ENCODE assay signal across 24 mouse cellular contexts in the genomic region with DNA sequence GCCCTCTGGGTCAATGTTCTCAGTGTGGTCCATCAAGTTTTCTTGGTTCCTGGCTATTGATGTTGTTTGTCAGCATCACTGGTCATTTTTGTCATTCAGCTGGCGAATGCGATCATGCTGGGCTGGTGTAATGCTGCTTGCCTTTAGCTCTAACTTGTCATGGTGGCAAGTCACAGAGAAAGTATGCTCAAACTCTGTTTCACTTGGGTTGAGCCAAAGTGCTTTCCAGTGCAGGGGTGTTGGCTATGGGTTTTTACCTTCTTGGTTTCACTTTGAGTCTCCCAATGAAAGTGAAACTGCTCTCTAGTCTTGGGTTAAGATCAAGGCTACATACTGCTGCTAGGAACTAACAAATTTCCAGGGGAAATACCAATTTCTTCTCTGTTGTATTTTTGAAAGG. TPM values are rescaled to one million over a fixed set of nuclear protein-coding genes. Genes with fewer than 3 reads are reported as not detected.
A peak's percentile ranks its signal among the peaks of the same experiment; 100 is the strongest.
DNase-seq lines count a peak whose midpoint lies in the region; ATAC-seq and TF ChIP-seq lines count a peak whose summit lies in the region.
"Had no signal": no experiment of that assay in that cellular context is flagged by ENCODE, and none has a peak within 500 bp of the region (broad histone marks: within the 10 kb centered on the region; RNA-seq: fewer than 3 reads in every experiment).

No protein-coding gene starts in this region.

- peak; percentile 6 to 51 for DNase-seq in spleen, adult 2 months (ENCODE audit: low read depth in 1 of 2, low spot score in 2 of 2)
- no peak for DNase-seq in spleen, postnatal 14 days (ENCODE audit: low spot score in 2 of 2)
- DNase-seq in NIH3T3 (ENCODE audit: low read depth): peak; percentile 11
- DNase-seq in hindbrain, embryonic 11.5 days (ENCODE audit: low spot score): no peak
- no peak for DNase-seq in heart, adult 18-20 months
- DNase-seq in heart, postnatal 25 days (ENCODE audit: low spot score): no peak
- DNase-seq: cerebellum, adult 9-10 months; embryo, embryonic 11 days; gastrocnemius, postnatal 10 days; heart, postnatal 14 days; kidney, adult 2 months; kidney, postnatal 14 days; lung, postnatal 36 days had no signal

- H3K27me3 ChIP-seq in spleen, adult 2 months (ENCODE audit: control insufficient read depth, insufficient read depth, low read length): no peaks in the 10 kb centered on the region
- no peaks in the 10 kb centered on the region; the same call in 1 of the 2 replicates for H3K27me3 ChIP-seq in small intestine, adult 2 months (ENCODE audit: control insufficient read depth, insufficient read depth, low read length)
- H3K27me3 ChIP-seq in hindbrain, embryonic 11.5 days (ENCODE audit: control insufficient read depth, insufficient read depth, low read length): no peaks in the 10 kb centered on the region
- H3K27me3 ChIP-seq: embryonic facial prominence, embryonic 15.5 days; limb, embryonic 13.5 days; midbrain, embryonic 13.5 days had no signal

- peaks cover 11% of the 10 kb centered on the region for H3K4me1 ChIP-seq in spleen, adult 2 months (ENCODE audit: control insufficient read depth, insufficient read depth, insufficient read length)
- peaks cover 6% of the 10 kb centered on the region; the same call in 1 of the 2 replicates for H3K4me1 ChIP-seq in small intestine, adult 2 months (ENCODE audit: control insufficient read depth, insufficient read depth, insufficient read length, low read length)
- H3K4me1 ChIP-seq in hindbrain, embryonic 11.5 days (replicated peaks; ENCODE audit: control insufficient read depth, insufficient read depth, low read length): no peaks in the 10 kb centered on the region
- H3K4me1 ChIP-seq: embryonic facial prominence, embryonic 15.5 days; forebrain, embryonic 10.5 days; limb, embryonic 13.5 days; midbrain, embryonic 13.5 days had no signal

- WGBS in spleen, adult 2 months: 60% methylated on average over 2 of the region's 2 CpGs
- WGBS in small intestine, adult 2 months: 91% methylated on average over 2 of the region's 2 CpGs
- WGBS in hindbrain, embryonic 11.5 days: 92% methylated on average over 2 of the region's 2 CpGs

- ATAC-seq in megakaryocyte, adult 5-6 weeks (ENCODE audit: poor library complexity, severe bottlenecking): peak; percentile 89
- ATAC-seq in hindbrain, embryonic 11.5 days (ENCODE audit: low FRiP score): no peak
- ATAC-seq: hindbrain, postnatal 0 days; midbrain, embryonic 13.5 days had no signal

- TF ChIP-seq POLR2A in spleen, adult 2 months (IDR thresholded peaks at IDR 0.05; ENCODE audit: low read depth, low read length): no peak
- TF ChIP-seq POLR2A in small intestine, adult 2 months (IDR thresholded peaks at IDR 0.05; ENCODE audit: low read depth, low read length): no peak

- no peaks in the 10 kb centered on the region for H3K9me3 ChIP-seq in hindbrain, embryonic 11.5 days (ENCODE audit: control insufficient read depth, low read length)
- H3K9me3 ChIP-seq: embryonic facial prominence, embryonic 15.5 days; forebrain, embryonic 10.5 days; limb, embryonic 13.5 days; midbrain, embryonic 13.5 days had no signal

- no peak overlapping the region; the same call in 1 of the 2 replicates for H3K4me3 ChIP-seq in spleen, adult 2 months (ENCODE audit: extremely low read depth, insufficient read depth, insufficient read length)
- H3K4me3 ChIP-seq in small intestine, adult 2 months (ENCODE audit: low read depth, low read length): no peak overlapping the region
- no peak overlapping the region for H3K4me3 ChIP-seq in hindbrain, embryonic 11.5 days (ENCODE audit: low read depth, low read length)
- H3K4me3 ChIP-seq: embryonic facial prominence, embryonic 15.5 days; forebrain, embryonic 10.5 days; limb, embryonic 13.5 days; midbrain, embryonic 13.5 days had no signal

- no peak overlapping the region for H3K4me2 ChIP-seq in hindbrain, embryonic 11.5 days (replicated peaks; ENCODE audit: low read depth, low read length)
- H3K4me2 ChIP-seq: embryonic facial prominence, embryonic 15.5 days; limb, embryonic 13.5 days; midbrain, embryonic 13.5 days had no signal

- intact Hi-C loops in heart, postnatal 25 days (cut with DNase I): no loop called here

- no peak for TF ChIP-seq CTCF in spleen, adult 2 months (IDR thresholded peaks at IDR 0.05; ENCODE audit: extremely low read depth, insufficient read depth, insufficient read length, insufficient replicate concordance)
- TF ChIP-seq CTCF in small intestine, adult 2 months (IDR thresholded peaks at IDR 0.05; ENCODE audit: extremely low read depth, insufficient read length, insufficient replicate concordance, low read depth, low read length): no peak

- H3K36me3 ChIP-seq in spleen, adult 2 months (ENCODE audit: control insufficient read depth, insufficient read depth, low read length): no peaks in the 10 kb centered on the region
- no peaks in the 10 kb centered on the region for H3K36me3 ChIP-seq in small intestine, adult 2 months (ENCODE audit: control insufficient read depth, insufficient read depth, low read length)
- no peaks in the 10 kb centered on the region for H3K36me3 ChIP-seq in hindbrain, embryonic 11.5 days (ENCODE audit: control insufficient read depth, insufficient read depth, low read length)
- H3K36me3 ChIP-seq: embryonic facial prominence, embryonic 15.5 days; forebrain, embryonic 10.5 days; limb, embryonic 13.5 days; midbrain, embryonic 13.5 days had no signal

- H3K27ac ChIP-seq in spleen, adult 2 months (ENCODE audit: insufficient read depth, low read length): peak overlapping the region; percentile 74; the same call in 1 of the 2 replicates
- 0 out of 2 replicates have a peak overlapping the region, but pooled peaks have one; percentile 12 for H3K27ac ChIP-seq in small intestine, adult 2 months (ENCODE audit: insufficient read depth, low read depth, low read length)
- H3K27ac ChIP-seq in hindbrain, embryonic 11.5 days (ENCODE audit: low read depth, low read length): no peak overlapping the region
- H3K27ac ChIP-seq: embryonic facial prominence, embryonic 15.5 days; forebrain, embryonic 10.5 days; hindbrain, postnatal 0 days; limb, embryonic 13.5 days; midbrain, embryonic 13.5 days had no signal

- no peak overlapping the region for H3K9ac ChIP-seq in hindbrain, embryonic 11.5 days (ENCODE audit: low read depth, low read length)
- H3K9ac ChIP-seq: embryonic facial prominence, embryonic 15.5 days; limb, embryonic 13.5 days; midbrain, embryonic 13.5 days had no signal

RNA-seq across cellular contexts. Expression of a gene that starts 20.8 kb away (rescaled TPM):
- polyA plus RNA-seq in spleen, adult 2 months (2012; rRNA removed): not detected in 2 replicates
- total RNA-seq in megakaryocyte, adult 5-6 weeks (2015): not detected in 2 replicates
- total RNA-seq in megakaryocyte, adult 5-6 weeks (2017): not detected in 2 replicates
- not detected in 2 replicates for polyA plus RNA-seq in small intestine, adult 2 months (2012; rRNA removed)
- 2.1 TPM in 1 of 2 replicates, not detected in the other for polyA plus RNA-seq in hindbrain, embryonic 11.5 days (2014; fragmentation: Nextera tagmentation; extraction: Ambion mirVana)
- total RNA-seq in heart, adult 18-20 months (2021): under 1 TPM; 0.46 to 0.55 TPM
- total RNA-seq in heart, postnatal 25 days (2021): under 1 TPM; 0.62 to 0.75 TPM
- total RNA-seq: adrenal gland, postnatal 4 days; gastrocnemius, postnatal 10 days; layer of hippocampus, adult 8-10 months had no signal
- polyA plus RNA-seq: embryonic facial prominence, embryonic 15.5 days; forebrain, embryonic 10.5 days; kidney, adult 2 months; liver, embryonic 16.5 days had no signal

RNA-seq across cellular contexts. Expression of a gene that starts 39.4 kb away (rescaled TPM):
- 15.1 and 16.2 TPM in 2 replicates for polyA plus RNA-seq in spleen, adult 2 months (2012; rRNA removed)
- 196 and 199 TPM in 2 replicates for total RNA-seq in megakaryocyte, adult 5-6 weeks (2015)
- 173 and 186 TPM in 2 replicates for total RNA-seq in megakaryocyte, adult 5-6 weeks (2017)
- polyA plus RNA-seq in small intestine, adult 2 months (2012; rRNA removed): 7.1 and 9.9 TPM in 2 replicates
- 78.2 and 84.9 TPM in 2 replicates for polyA plus RNA-seq in hindbrain, embryonic 11.5 days (2014; fragmentation: Nextera tagmentation; extraction: Ambion mirVana)
- total RNA-seq in heart, adult 18-20 months (2021): 10 to 100 TPM; 36.9 to 47.4 TPM
- 10 to 100 TPM; 40.5 to 42.3 TPM for total RNA-seq in heart, postnatal 25 days (2021)

RNA-seq across cellular contexts. Expression of a gene that starts 41.9 kb away (rescaled TPM):
- not detected in 2 replicates for polyA plus RNA-seq in spleen, adult 2 months (2012; rRNA removed)
- not detected in 2 replicates for total RNA-seq in megakaryocyte, adult 5-6 weeks (2015)
- not detected in 2 replicates for total RNA-seq in megakaryocyte, adult 5-6 weeks (2017)
- polyA plus RNA-seq in small intestine, adult 2 months (2012; rRNA removed): not detected in 2 replicates
- polyA plus RNA-seq in hindbrain, embryonic 11.5 days (2014; fragmentation: Nextera tagmentation; extraction: Ambion mirVana): not detected in 2 replicates
- total RNA-seq in heart, adult 18-20 months (2021): not detected
- total RNA-seq in heart, postnatal 25 days (2021): not detected
- total RNA-seq: heart, postnatal 14 days; hindbrain, postnatal 0 days; layer of hippocampus, adult 8-10 months had no signal
- polyA plus RNA-seq: forebrain, embryonic 10.5 days; hindbrain, postnatal 0 days; kidney, adult 2 months; liver, embryonic 16.5 days; midbrain, embryonic 13.5 days; neural tube, embryonic 11.5 days had no signal

Comparison
In these comparisons a context has a peak if more than half of its experiments do, and no peak if none do; other contexts are left out.
1. DNase-seq: peak in spleen, adult 2 months (2 of 2) and NIH3T3 (single experiment); none in spleen, postnatal 14 days (0 of 2), hindbrain, embryonic 11.5 days (single experiment), heart, adult 18-20 months (0 of 2) and heart, postnatal 25 days (single experiment).